Mouse (Mus musculus) lung, postnatal 0 days (tissue): ENCODE measurements at regions not wholly inside any gene's neighbourhood (a gene's known extent, or its start where the extent isn't known, plus 50 kb on each side); places are given as distances from the start of the nearest gene placed in this dataset.

Experiments used
- CTCF ChIP-seq: IDR thresholded peaks from 2 replicates; pipeline ENCODE4 v1.5.1; 2016; ENCODE audit warnings: antibody characterized with exemption, mild to moderate bottlenecking
- EP300 ChIP-seq: IDR thresholded peaks from 2 replicates; pipeline ENCODE4 v1.6.1; 2016; ENCODE audit warnings: antibody characterized with exemption, mild to moderate bottlenecking, control low read depth

GRCm38 (mm10) chr13:25958153-25958466 lies 687.8 kb upstream of the Nrsn1 start:
- TF ChIP-seq CTCF (no peak), EP300 (no peak)
